Mouse (Mus musculus) cerebral cortex, adult 2 months (tissue): ENCODE results near the gene Atf1.

Experiments
- WGBS: fragments of 180-500 bp; shearing (Covaris S2); methylation state at CpG from one replicate; pipeline ENCODE4 v1.1.7; 2018; 5-methylcytosine and 5-hydroxymethylcytosine counted together

Atf1 gene

DNA sequence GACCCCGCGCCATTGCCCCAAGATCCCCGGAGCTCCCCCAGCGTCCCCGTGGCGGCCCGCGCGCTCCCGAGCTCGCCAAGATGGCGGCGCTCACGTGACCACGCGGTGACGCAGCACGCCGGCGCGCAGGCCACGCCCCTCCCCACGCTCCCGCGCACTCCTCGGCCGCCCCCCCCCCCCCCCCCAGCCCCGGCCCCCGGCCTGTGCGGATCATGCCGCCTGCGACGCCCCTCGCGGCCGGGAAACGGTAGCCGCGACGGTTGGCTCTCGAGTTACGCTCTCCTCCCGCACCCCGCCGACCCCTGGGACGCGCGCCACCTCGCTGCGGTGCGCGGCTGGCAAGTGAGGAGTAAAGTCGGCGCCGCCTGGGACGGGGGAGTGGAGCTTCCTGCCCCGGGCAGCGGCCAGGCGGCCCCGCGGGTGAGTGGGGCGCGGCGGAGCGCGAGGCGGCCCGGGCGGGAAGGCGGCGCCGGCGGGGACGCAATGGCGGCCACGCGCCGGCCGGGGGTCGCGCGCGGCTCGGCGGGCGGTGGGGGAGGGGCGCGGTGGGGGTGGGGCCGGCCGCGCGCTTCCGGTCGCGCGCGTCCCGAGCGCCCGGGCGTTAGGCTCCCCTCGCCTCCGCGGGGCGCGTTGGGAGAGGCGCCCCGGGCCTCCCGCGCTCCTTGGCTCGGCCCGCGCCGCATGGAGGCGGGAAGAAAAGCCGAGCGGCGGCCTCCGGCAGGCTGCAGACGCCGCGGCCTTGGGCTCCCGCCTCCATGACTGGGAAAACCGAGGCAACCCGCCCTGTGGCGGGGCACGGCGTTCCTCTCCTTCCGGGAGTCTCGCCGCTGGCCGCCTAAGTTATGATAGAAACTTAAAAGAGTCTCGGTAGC is at the start of gene Atf1:
Gene Atf1, plus strand, starts transcription at position 157 of the 872 bp plus-strand sequence.
- WGBS, result under 1% methylated on average over 101 of the region's 133 CpGs

DNA sequence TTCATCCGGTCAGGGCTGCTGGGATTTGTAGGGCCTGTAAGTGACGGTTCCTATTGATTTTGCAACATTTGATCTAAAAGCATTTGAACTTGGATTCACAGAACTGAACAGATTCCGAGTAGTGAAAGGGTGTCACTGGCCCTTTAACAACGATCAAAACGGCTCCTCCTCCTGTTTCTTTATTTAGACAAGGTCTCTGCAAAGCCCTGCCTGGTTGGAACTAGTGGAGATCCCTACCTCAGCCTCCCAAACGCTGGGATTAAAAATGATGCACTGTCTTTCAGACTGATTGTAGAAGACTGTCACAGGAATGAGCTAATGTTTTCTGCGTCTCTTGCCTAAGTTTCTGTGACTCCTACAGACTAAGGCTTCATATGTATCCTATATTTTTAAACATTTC is 49.1 kb upstream of the Atf1 start:
- WGBS, result 39% methylated on average over 7 of the region's 7 CpGs

DNA sequence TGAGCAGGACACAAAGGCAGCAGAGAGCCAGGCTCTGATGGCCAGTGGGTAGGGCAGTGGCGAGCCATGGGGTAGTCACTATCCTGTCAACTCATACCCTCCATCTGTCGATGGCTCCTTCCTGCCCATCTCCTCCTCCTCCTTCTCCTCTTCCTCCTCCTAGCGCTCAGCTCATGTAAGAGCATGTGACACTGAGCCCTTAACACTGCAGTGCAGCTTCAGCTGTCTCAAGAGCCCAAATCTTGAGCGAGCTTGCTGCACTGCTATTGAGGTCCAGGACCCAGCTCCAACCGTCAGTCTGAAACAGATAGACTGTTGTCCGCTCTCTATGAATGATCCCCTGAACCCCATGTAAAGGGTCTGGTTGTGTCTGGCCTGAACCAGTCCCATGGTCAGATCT is 47.9 kb upstream of the Atf1 start:
- WGBS, result 51% methylated on average over 6 of the region's 6 CpGs

DNA sequence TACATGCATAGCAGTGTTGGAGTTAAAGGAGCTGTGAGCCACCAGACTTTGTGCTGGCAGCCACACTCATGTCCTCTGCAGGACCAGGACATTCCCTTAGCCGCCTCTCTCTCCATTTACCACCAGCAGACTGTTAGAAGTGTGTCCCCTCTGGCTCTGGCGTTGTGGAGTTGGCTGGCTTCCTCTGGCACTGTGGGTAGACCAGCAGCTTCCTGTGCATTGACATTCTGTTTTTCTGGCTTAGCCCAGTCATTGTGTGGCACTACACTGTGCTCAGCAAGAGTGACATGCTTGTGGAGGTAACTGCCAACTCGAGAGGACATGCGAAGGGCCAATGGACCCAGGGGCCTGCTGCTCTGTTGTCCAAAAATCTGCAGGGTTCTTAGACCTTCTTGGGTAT is 47.4 kb upstream of the Atf1 start:
- WGBS, result 44% methylated on average over 4 of the region's 4 CpGs

DNA sequence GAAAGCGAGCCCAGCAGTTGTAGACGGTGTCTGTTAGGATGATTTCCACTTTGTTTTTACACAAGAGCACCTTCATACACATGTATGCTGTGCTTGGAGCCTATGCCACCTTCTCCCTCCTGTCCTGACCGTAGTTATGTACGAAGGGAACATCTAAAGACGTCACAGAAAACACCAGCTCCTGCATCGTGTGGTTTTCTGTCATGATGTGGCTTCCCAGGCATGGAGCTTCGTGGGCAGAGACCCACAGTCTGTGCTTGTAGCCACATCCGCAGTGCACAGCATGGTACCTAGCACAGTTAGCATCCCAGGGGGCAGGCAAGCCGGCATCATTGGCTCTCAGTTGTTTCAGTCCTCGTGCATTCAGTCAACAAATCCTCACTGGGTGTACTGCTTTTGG is 45.8 kb upstream of the Atf1 start:
- 85% methylated on average over 10 of the region's 10 CpGs for WGBS

DNA sequence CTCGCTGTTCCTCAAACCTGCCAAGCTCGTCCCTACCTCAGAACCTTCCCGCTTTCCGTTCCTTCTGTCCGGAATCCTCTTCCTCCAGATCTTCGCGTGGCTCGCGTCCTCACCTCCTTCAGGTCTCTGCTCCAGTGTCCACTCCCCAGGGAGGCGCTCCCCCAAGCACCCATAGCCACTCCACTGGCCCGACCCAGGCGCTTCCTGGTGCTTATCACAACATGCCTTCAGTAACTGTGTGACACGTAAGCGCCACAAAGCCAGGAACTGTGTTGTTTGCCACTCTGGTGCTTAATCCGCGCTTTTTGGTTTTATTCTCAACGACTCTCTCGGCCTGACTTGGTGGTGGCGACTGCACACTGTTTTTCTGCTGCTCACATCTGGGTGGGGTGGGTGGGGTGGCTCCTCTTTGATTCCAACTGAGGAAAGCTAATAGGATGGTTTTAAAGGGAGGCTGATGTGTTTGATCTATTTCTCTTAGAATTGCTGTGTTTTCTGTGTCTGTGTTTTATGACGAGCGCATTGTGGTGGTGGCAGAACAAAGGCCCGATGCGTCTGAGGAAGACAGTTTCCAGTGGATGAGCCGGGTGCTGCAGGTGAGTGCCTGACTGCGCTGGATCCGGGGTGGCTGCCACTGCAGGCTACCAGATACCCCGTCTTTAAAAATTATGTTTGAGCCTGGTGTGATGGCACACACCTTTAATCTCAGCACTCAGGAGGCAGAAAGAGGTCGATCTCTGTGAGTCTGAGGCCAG is 44.9 kb upstream of the Atf1 start:
- WGBS, result 91% methylated on average over 28 of the region's 28 CpGs

DNA sequence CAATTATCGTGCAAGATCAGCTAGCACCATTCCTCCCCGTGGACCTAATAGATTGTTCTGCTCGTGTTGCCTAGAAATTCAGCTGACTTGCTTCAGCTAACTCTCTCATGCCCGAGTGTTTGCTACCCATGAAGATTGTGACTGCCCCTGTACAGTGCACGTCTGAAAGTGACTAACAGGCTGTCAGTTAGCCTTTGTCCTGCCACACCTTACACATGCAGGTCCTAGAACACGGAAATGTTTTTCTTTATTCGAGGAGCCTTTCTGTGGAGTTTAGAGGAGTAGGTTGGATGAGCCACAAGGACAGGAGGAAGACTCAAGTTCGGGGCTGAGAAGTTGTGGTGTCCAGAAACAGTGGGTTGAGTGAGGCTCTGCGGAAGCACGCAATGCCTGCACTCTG is 44.1 kb upstream of the Atf1 start:
- WGBS, result 86% methylated on average over 10 of the region's 10 CpGs

DNA sequence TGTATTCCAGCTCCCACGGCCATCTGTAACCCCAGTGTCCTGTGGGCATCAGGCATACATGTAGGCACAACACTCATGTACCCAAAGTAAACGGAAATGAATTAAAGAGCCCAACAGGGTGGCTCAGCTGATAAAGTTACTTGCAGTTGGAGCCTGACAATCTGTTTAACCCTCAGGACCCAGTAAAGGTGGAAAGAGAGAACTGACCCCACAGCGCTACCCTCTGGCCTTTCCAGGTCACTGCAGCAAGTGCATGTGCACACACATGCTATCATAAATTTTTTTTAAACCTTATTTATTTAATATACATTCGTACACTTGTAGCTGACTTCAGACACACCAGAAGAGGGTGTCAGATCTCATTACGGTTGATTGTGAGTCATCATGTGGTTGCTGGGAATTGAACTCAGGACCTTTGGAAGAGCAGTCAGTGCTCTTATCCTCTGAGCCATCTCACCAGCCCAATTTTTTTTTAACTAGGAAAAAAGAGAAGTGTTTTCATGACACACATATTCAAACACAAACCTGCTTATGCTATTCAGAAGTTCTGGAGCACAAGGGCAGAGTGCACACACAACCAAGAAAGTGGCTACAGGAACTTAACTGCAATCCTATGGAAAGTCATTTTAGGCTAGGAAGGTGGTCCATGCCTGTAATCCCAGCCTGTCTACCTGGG is 42.7 kb upstream of the Atf1 start:
- WGBS, result 85% methylated on average over 5 of the region's 5 CpGs

DNA sequence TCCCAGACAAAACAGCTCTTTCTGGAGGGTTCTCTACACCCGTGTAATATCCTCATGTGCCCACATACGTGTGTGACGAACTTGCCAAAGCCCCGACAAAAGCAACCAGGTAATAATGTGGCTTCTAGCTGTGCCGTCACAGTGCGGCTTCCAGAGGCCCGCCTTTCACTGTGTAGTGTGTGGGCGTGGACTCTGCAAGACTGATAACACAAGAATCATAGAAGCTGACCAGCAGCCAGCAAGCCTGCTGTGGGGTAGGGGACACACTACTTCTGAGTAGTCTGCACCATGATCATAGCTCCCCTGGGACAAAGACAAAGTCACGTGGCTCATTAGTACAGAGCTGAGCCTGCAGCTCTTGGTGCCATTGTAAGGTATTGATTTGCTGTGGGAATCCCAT is 41.4 kb upstream of the Atf1 start:
- 71% methylated on average over 9 of the region's 9 CpGs for WGBS

DNA sequence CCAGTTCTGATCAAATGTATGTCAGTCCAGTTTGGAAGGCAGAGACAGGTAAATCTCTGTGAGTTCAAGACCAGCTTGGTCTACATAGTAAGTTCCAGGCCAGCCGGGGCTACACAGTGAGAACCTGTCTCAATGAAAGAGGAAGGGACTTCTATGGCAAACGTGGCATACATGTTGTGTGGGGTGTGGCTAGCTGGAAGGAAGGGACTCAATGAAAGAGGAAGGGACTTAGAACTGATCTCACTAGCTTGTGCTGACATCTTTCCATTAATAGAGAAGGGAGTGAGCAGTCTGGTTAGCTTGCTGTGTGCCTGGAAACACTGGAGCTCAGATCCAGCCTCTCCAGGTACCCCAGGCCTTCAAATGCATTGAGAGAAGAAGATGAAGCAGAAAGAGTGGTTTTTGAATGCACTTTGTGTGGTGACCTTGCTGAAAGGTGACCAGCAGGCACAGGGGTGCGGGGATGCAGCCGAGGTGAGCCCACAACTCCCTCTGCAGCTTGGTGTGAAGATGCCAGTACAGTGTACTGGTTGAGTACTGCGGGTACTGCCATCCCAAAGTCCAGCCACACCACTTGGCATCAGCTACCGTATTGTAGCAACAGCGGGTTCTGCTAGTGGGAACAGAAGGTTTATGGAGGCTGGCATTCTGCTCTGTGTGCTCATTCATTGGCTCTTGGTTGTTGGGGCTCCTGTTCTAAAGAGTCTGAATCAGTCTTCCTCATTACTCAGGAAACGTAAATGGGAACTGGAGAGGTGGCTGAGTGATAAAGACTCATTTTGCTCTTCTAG is 40.5 kb upstream of the Atf1 start:
- WGBS, result 63% methylated on average over 8 of the region's 8 CpGs

DNA sequence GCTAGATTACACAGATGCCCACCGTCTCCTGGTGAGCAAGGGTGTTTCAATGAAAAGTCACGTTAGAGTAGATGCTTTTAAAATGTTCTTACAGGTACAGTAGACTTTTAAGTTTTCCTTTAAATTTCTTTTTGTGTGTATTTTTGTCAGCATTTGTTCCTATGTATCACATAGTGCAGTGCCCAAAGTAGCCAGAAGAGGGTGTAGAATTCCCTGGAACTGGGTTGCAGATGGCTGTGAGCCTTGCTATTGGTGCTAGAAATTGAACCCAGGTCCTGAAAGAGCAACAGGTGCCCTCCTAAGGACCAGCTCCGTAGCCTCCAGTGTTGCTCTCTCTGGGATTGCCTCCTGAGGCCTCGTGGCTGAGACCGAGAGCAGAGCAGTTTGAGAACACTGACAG is 39.1 kb upstream of the Atf1 start:
- WGBS, result 93% methylated on average over 5 of the region's 5 CpGs

DNA sequence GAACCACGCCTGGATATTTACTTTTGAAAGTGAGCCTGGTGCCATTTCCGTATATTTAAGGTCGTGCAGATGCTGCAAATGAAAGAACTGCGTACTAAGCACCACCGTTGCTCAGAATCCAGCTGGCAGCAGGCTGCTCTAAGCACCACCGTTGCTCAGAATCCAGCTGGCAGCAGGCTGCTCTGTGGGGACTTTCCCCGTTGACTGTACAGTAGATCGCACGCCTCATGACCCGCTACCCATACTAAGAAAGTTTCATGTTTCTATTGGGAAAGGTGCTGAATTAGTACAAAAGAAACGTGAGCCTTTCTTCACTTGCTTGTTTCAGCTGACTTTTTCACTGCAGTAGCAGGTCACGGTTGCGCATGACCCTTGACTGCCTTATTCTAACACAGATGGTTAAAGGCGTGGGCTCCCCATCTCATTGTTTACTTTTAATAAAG is 38.6 kb upstream of the Atf1 start:
- 76% methylated on average over 14 of the region's 14 CpGs for WGBS

DNA sequence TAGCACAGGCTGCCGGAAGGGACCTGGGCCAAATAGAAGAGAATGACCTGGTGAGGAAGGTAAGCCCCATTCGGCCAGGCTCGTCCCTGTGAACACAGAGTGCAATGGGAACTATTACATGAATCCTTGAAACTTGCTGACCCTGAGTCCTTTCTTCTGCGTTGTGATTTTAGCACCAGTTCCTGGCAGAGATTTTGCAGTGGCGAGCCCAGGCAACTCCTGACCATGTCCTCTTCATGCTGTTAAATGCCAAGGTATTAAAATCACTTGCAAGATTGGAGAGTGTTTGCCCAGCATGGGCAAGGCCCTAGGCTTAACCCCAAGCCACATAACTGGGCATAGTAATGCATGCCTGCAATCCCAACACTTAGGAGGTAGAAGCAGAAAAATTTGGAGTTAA is 37.5 kb upstream of the Atf1 start:
- 90% methylated on average over 5 of the region's 5 CpGs for WGBS

DNA sequence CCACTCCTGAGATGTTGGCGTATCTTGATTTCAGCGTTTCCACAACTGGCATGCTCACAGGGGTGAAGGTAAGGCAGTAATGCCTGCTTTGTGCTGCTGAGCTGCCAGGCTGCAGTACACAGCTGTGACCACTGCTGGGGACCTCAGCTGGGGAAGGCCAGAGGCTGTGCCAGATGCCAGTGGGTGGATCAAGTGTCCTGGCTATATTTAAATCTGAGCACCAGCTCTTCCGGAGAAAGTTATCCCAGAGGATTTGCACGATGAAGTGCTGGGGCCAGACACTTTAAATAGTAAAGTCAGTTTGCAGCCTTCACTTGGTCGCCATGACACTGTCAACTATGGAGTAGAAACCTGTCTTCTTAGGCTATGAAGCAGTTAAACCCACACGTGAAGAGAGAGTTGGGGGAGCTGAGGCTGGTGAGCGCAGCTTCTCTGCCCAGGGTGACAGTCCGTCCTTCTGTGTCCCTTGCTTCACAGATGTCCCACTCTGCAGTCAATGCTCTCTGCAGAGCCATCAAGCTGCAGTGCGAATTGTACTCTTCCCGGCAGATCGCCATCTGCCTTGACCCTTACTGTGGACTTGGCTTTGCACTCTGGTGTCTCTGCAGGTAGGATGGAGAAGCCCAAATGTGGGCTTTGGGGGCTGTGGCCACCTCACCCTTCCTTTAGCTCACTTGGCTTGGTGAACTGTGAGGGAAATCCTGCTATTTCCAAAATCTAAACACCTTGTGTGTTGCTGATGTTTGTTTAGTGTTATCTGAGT is 28.5 kb upstream of the Atf1 start:
- 49% methylated on average over 11 of the region's 11 CpGs for WGBS

DNA sequence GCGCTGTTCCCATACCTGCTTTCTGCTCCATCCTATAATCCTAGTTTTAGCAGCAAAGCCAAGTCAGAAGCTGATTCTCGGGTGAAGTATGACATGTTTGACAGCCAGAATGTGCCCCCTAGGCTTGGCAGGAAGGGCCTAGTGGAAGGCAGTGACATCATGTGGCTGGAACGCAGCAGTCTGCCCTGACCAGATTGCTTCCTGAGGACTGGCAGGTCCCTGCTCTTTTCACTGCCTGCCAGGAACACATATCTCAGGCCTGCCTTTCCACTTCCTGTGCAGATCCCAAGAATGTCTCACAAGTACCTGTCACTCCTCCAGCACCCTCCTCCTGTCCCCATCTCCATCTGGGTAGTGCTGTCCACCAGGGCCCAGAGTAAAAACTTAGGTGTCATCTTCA is 27.8 kb upstream of the Atf1 start:
- WGBS, result 49% methylated on average over 3 of the region's 3 CpGs

DNA sequence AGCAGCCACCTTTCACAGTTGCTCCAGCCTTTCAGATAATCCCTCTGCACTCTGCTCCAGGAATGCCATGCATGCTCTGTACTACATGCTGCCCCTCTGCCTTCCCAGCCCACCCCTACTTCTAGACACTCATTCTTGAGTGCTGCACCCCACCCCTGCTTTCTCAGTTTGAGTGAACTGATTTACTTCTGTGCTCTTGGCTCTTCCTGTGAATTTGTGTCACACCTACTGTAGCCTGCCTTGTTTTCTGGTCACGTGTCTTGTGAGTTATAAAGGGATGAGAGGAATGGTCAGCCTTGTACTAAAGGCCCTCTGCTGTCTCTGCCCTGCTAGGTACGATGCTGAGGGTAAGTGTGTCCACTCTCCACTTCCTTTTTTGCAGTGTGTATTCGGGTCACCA is 25.8 kb upstream of the Atf1 start:
- WGBS, result 59% methylated on average over 3 of the region's 3 CpGs

DNA sequence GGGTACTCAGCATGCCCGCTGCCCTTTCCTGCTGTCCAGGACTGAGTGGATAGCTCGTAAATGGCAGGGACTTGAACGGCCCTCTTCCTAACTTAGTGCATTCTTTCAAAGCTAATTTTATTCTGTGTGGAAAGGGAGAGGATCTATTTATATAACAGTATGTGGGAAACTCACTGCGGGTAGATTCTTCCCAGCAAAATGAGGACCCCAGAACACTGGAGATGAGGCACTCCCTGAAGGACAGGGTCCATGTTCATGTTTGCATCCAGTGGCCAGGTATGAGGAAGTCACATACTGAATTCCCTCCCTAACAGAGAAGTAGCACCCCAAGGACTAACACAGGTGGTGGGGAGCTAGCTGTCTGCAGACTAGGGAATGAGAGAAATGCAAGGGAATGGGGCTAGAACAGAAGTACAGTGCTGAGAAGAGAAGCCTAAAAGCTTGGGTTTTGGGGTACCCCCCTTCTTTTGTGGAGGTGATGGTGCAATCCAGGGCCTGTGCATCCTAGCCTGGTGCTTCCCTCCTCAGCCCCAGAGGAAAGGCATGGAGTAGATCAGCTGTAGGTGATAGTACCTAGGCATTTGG is 25.1 kb upstream of the Atf1 start:
- 34% methylated on average over 4 of the region's 4 CpGs for WGBS

DNA sequence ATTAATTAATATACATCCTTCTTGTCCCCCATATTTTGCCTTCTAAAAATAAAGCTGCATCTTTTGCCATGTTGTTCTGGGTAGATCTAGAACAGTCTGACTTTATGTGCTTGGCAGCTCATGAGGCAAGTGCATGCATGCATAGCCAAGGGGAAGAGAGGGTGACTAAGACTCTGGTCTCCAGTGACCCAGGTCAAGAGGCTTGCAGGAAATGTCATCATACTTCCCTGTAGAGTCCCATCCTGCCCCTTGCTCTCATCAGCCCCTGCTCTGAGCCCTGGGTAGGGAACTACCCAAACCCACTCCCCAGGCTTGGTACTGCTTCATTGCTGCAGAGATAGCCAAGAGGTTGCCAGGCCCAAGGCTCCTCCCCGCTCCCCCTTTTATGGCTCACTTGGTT is 23.0 kb upstream of the Atf1 start:
- WGBS, result 76% methylated on average over 1 of the region's 1 CpGs

DNA sequence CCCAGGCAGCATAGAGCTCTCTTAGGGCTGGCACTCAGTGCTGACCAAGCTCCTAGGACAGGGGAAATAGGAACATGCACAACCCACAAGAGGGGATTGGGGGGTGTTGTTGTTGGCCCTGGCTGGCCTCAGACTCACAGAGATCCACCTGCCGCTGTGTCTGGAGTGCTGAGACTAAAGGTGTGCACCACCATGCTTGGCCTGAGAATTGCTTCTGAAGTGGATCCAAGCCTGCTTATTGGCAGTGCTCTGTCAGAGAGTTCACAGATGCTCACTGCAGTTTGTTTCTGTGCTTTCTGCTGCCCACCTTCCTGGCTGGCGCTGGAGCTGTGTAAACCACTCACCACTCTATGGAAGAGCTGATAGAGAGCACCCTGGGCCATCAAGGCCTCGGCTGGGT is 17.6 kb upstream of the Atf1 start:
- WGBS, result 71% methylated on average over 3 of the region's 3 CpGs

DNA sequence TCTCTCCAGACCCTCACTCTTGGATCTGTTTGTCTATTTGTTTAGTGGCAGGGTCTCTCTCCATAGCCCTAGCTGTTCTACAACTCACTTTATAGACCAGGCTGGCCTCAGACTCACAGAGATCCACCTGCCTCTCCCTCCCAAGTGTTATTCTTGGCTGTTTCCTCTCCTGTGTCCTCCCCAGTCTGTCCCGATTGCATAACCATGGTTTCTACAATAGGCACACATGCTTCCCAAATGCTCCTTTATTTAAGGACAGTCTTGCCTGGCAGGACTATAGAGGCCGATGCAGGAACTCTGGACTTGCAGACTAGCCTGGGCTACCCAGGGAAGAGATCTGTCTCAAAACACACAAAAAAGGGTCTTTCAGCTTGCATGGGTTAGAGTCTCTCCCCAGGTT is 14.3 kb upstream of the Atf1 start:
- WGBS, result 39% methylated on average over 2 of the region's 2 CpGs

DNA sequence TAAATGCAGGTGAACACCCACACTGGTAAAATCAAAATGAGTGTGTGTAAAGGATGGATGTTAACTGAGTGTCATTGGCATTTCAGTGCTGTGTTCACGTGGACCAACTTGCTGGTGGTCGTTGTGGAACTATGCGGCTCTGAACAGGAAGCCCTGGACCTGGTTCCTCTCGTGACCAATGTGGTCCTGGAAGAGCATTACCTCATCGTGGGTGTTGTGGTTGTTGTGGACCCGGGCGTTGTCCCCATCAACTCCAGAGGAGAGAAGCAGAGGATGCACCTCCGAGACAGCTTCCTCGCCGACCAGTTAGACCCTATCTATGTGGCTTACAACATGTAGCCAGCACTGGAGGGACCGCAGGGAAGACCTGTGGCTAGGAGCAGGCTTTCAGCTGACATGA is 12.5 kb upstream of the Atf1 start:
- WGBS, result 86% methylated on average over 11 of the region's 11 CpGs
